Mouse (Mus musculus) megakaryocyte progenitor cell, adult 5-6 weeks (primary cell): Measurements from ENCODE around the gene Gm10518. TPM values are rescaled to one million over a fixed set of nuclear protein-coding genes. Genes with fewer than 3 reads are reported as not detected.

Experiments used
- ATAC-seq: replicated peaks from 2 replicates; pipeline ENCODE4 v1.8.0; 2016; ENCODE audit warnings: mild to moderate bottlenecking, moderate TSS enrichment, inconsistent platforms; ENCODE audit not compliant: poor library complexity
- total RNA-seq, 2 experiments: library from RNA; stranded (forward) in 1 of 2; stranded (reverse) in 1 of 2; fragments of 157-497, 149-512 nt in 1 of 2; fragments of 200-1000 nt in 1 of 2; gene quantifications; 2 replicates each; pipeline versions ENCODE4 v1.2.3 to v1.2.4; 2015 to 2017

Gene Gm10518
- total RNA-seq, 2 experiments from 2014 or later: not detected

DNA sequence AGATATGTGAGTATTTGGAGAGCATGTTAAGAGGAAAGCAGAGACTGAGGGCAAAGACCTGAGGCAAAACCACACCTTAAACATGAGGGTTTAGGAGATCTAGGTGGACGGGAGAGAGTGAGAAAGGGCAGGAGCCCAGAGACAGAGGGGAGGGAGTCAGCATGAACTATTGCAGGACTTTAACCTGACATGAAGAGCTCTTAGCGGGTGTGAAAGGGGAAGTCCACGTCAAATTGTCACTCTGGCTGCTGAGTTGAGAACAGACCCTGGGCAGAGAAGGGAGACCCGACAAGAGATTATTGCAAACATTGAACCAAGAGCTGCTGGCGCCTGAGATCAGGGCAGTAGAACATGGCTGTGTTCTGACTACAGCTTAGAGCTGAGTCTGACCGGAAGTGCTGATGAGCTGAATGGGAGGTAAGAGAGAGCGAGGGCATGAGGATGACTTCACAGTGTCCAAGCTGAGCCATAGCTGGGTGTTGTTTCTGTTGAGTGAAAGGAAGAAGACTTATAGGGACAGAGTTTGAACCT, 29.6 kb downstream of the Gm10518 start:
- ATAC-seq: peak; percentile 32; the same call in 1 of the 2 replicates

DNA sequence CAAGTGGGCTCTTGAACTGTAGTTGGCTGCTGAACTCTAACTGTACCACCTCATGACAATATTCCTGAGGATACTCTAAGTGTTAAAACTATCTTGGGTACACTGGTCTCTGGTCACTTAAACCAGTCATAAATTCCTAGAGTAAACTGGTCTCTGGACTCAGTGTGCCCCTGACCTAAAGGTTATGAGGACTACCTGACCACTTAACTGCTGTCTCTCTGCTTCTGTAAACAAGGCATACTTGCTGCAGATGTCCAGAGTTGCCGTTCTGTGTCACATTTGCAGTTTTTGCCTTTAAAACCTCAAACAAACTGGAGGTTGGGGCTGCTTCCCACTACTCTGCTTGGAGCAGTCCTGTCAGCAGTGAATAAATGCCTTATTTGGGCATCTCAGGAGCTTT, 30.4 kb downstream of the Gm10518 start:
- no peak for ATAC-seq

DNA sequence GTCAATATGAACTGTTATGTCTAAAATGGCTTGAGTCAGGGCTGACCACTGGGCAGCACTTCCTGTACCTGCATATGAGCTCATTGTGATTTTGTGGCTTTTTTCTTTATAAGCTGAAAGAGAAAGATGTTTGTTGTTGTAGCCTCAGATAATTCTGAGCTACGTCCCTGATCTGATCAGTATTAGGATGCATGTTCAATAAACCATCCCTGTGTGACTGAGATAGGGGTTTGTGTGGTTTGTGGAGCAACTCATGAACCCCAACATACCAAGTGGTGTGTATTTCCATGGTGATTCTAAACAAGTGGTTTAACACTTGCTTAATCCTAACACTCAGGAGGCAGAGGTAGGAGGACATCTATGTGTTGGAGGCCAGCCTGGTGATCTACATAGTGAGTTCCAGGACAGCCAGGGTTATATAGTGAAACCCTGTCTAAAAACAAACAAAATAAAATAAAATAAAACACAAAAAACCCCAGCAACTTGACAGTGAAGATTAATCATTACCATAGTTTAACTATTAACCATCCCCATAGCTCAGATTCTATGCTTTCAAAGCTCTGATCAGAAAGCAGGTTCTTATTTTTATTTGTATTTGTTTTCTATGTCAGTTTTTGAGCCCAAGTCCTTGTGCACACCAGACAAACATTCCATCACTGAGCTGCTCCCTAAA, 32.7 kb downstream of the Gm10518 start:
- ATAC-seq: peak; percentile 72

DNA sequence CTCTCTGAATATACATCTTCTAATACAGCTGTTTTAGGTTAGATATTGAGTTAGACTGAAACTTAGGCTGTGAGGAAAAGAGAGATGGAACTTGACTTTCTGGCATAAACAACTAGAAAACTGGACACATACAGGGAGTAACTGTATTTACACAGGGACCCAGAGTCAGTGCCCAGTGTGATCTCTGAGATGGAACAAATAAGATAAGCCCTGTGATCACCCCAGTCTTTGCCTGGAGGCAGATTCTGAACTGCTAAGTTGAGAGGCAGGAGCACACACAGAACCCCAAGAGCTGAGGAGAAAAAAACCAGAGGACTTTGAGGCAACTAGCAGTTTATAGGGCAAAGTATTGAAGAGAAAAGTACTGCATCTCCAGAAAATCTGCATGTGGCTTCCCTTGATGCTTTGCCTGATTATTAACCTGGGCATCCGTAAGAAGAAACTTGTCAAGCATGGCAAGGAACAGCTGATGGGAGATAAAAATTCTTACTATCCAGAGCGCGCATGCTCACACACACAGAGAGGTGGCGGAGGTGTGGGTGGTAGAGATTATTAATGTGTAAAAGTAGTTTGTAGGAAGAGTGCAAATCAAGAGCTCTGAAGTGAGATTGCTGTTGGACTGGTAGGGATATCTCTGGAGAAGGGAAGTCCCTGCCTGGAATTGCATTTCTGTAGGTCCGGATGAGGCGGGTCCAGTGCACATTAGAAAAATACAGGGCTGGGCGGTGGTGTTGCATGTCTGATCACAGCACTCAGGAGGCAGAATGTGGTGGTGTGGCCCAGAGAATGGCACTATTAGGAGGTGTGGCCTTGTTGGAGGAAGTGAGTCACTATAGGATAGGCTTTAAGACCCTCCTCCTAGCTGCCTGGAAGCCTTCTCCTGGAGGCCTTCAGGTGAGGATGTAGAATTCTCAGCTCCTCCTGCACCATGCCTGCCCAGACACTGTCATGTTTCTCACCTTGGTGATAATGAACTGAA, 33.5 kb downstream of the Gm10518 start:
- ATAC-seq: peak; percentile 36

DNA sequence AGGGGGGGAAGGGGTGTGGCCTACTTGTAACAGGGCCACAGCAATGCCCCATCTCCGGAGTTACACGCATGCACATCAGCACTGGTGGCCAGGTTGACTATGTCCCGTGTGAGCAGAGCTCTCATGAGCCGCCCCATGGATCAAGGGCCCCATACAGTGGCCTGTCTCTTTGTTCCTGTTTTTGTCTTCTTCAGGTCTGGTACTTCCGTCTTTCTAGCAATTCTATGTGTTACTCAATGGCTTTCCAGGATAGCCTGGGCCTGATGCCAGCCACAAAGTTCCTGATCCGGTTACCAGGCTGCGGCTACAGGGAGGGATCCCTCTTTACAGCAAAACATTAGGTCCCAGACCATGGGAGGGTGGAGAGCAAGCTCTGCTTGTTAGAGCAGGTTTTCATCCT, 39.4 kb downstream of the Gm10518 start:
- peak; percentile 72 for ATAC-seq

DNA sequence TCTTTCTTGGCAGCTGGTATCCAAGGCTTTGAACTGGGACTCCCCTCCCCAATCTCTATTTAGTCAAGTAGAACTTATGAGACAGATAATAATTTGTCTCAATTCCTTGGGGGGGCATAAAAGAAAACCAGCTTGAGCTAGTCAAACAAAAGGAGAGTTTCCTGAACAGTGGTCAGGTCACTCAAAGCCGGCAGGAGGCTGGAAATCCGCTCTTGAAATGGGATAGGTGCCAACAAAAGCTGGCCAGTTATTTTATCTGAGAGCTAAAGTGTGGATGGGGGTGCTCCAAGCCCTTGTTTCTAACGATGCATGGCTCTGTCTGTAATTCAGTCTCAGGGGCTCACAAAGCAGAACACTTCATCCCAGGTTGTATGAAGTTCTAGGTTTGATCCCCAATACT, 40.8 kb downstream of the Gm10518 start:
- ATAC-seq: no peak

DNA sequence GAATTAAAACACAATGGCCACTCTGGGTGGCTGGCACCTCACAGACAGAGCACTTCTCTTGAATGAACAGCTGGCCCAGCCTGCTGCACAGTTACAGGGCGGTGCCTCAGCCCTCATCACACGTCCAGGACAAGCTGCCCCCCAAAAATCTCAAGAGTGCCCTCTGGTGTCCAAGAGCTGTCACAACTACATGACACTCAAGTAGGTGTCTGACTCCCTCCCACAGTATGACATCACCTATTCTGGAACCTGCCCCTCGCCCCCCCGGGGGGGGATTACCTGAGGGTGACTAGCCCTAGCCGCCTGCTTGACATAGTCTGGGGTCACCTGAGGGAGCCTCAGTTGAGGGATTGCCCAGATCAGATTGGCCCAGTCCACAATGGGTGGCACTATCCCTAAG, 41.7 kb downstream of the Gm10518 start:
- ATAC-seq: peak; percentile 86

DNA sequence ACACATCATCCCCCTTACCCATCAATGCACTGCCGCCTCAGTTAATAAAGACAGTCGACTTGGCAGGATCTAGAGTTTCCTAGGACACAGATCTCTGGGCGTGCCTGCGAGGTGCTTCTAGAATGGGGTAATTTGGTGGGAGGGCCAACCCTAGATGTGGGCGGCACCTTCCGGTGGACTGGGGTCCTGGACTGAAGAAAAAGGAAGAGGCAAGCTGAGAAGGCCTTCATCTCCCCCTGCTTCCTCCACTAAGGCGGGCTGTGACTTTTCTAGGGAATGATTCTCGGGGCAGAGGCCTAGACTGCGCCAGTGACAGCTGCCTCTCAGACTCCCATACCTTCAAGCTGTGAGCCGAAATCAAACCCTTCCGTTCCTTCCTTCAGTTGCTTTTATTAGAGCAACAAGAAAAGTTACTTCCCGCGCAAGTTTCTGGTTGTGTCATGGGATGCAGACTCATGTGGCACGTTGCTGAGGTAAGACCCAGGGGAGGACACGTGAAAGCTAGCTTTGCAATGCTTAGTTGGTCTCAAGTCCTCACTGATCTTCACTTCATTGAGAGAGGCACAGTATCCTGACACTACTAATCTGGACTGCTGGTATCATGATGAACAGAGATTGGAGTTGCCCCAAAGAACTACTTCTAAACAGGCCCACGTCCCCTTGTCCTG, 42.8 kb downstream of the Gm10518 start:
- no peak for ATAC-seq

DNA sequence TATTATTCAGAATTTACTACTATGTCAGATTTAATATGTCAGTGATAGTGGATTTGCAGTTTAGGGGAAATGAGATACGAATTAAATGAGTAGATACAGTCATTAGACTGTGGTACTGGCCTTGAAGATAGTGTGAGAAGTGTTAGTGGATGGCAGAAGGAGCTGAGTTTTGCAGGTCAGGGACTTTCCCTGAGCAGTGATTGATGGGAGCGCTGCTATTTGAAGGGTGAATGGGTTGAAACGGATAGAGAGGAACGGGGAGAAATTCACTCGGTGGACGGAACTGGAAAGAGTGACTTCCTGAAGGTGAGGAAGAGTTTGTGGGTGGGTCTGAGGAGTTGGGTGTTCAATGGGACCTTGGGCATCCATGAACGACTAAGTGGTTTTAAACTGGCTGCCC, 44.0 kb downstream of the Gm10518 start:
- ATAC-seq: no peak

DNA sequence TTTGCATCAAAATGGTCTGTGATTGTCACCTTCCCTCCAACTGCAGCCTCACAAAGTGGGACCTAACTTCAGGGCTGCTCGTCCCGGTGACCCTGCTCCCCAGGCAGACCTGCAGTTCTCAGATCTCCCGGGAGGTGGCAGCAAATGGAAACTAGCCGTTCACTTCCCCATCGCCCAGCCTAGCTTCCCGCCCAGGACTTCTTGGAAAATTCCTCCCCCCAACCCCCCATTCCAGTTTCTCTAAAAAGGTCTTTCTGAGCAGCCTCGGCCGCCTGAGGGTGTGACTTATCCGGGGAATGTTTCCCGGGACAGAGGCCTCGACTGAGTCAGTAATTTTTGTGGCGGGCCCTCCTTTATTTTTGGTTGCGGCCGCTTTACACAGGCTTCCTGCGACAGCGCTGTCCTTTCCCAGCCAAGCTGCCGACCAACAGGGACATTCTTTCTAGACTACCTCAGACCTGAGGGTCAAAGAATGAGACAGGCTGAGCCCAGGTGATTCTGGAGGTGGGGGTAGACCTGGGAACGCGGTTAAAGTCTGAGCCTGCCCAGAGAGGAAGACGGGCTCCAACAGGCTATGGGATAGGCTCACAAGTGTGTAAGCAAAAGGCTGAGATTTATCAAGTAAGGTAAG, 44.7 kb downstream of the Gm10518 start:
- peak; percentile 75 for ATAC-seq

DNA sequence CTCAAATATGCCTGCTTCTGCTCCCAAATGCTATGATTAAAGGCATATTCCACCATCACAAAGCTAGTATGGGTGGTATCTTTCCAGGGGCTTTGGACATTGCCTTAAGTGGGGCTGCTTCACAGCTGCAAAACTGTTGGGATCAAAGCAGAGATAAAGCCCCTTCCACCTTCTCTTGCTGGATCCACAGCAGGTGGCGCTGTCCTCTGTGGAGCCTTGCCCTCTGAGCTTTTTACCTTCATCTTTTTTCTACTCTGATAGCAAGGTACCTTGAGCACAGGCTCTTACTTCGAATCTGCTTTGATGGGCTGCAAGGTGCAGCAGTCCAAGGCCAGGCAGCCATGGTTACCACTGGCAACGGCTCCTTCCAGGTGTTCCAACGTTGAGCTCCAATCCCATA, 50.2 kb downstream of the Gm10518 start:
- peak; percentile 69 for ATAC-seq

Other genes starting within 250 kb of the Gm10518 start
- 18.6 and 26.6 TPM in 2 replicates for gene Sccpdh, start 135.2 kb upstream of the Gm10518 start, total RNA-seq (2015)
- 42.4 and 43.7 TPM in 2 replicates for gene Sccpdh, start 135.2 kb upstream of the Gm10518 start, total RNA-seq (2017)
- gene Kif28, start 58.1 kb upstream of the Gm10518 start, total RNA-seq (2015): not detected in 2 replicates
- not detected in 2 replicates for gene Kif28, start 58.1 kb upstream of the Gm10518 start, total RNA-seq (2017)
- gene Ahctf1, start 304 bp downstream of the Gm10518 start, total RNA-seq (2015): 60.7 and 77.0 TPM in 2 replicates
- gene Ahctf1, start 304 bp downstream of the Gm10518 start, total RNA-seq (2017): 66.6 and 76.2 TPM in 2 replicates
- gene Cdc42bpa, start 157.1 kb downstream of the Gm10518 start, total RNA-seq (2015): 3.2 and 8.6 TPM in 2 replicates
- gene Cdc42bpa, start 157.1 kb downstream of the Gm10518 start, total RNA-seq (2017): 3.8 and 7.1 TPM in 2 replicates